Mouse (Mus musculus) cerebellum, adult 2 months (tissue): ENCODE data around the gene Hvcn1. TPM values are rescaled to one million over a fixed set of nuclear protein-coding genes. Genes with fewer than 3 reads are reported as not detected.
"Not testable (repeated sequence)": the region's sequence is repeated elsewhere in the genome, so short reads cannot be mapped to it uniquely, and the experiment has no call there.

Source experiments
- DNase-seq, 2 experiments: peaks; one replicate each; pipeline ENCODE4 v3.0.0; 2021
- H3K27ac ChIP-seq: fragments of 200-500 bp; 2 replicates; pipeline ENCODE4 v1.5.1; 2012; ENCODE audit warnings: low read length, control low read depth, inconsistent platforms; ENCODE audit not compliant: insufficient read depth
- H3K27me3 ChIP-seq: fragments of 200-500 bp; 2 replicates; pipeline ENCODE4 v1.6.1; 2012; ENCODE audit warnings: inconsistent platforms, mild to moderate bottlenecking, low read length, moderate library complexity; ENCODE audit not compliant: control insufficient read depth, insufficient read depth
- H3K4me1 ChIP-seq: fragments of 200-500 bp; 2 replicates; pipeline ENCODE4 v1.6.1; 2011; ENCODE audit warnings: low read length; ENCODE audit not compliant: control insufficient read depth, insufficient read depth
- H3K4me3 ChIP-seq: fragments of 200-500 bp; replicated peaks from 2 replicates; pipeline ENCODE3; 2011; ENCODE audit warnings: mild to moderate bottlenecking, low read depth, low read length, control low read depth; ENCODE audit not compliant: insufficient read depth
- CTCF ChIP-seq: fragments of 200-500 bp; IDR thresholded peaks from 2 replicates; pipeline ENCODE4 v1.5.1; 2011; ENCODE audit warnings: low read depth, mild to moderate bottlenecking, control low read depth, low read length, moderate library complexity, borderline replicate concordance; ENCODE audit not compliant: insufficient read depth
- POLR2A ChIP-seq: fragments of 200-500 bp; IDR thresholded peaks from 2 replicates; pipeline ENCODE4 v1.6.1; 2011; ENCODE audit warnings: low read length, control low read depth, borderline replicate concordance; ENCODE audit not compliant: insufficient read depth
- WGBS: fragments of 180-500 bp; shearing (Covaris S2); methylation state at CpG from one replicate; pipeline ENCODE4 v1.1.7; 2018; 5-methylcytosine and 5-hydroxymethylcytosine counted together
- polyA plus RNA-seq: library from polyadenylated mRNA; depleted of rRNA; stranded (reverse); fragments of >200 nt; gene quantifications from 2 replicates; pipeline ENCODE4 v1.2.3, GENCODE M21; 2012

The Hvcn1 gene
- polyA plus RNA-seq, 1 experiment, result 1.00 TPM

GRCm38 (mm10) chr5:122168344-122169069, 38.1 kb upstream of the Hvcn1 start:
- H3K4me3 ChIP-seq, result no peak overlapping the region
- no peaks in the 10 kb centered on the region for H3K27me3 ChIP-seq
- TF ChIP-seq CTCF (no peak), POLR2A (no peak)
- 37% methylated on average over 14 of the region's 14 CpGs for WGBS
- peaks cover 69% of the 10 kb centered on the region for H3K4me1 ChIP-seq
- no peak for DNase-seq
- H3K27ac ChIP-seq, result no peak overlapping the region

- Histone ChIP-seq H3K4me1 (peaks cover 57% of the 10 kb centered on the region), H3K27me3 (no peaks in the 10 kb centered on the region), H3K27ac (no peak overlapping the region), H3K4me3 (peak overlapping the region; percentile 9)
- no peak for DNase-seq
- TF ChIP-seq POLR2A, result no peak
- TF ChIP-seq CTCF, result no peak
- 74% methylated on average over 8 of the region's 8 CpGs for WGBS
Measured at GRCm38 (mm10) chr5:122171058-122171457, 35.5 kb upstream of the Hvcn1 start.

- H3K27ac ChIP-seq, result no peak overlapping the region
- 29% methylated on average over 2 of the region's 2 CpGs for WGBS
- no peak overlapping the region for H3K4me3 ChIP-seq
- no peaks in the 10 kb centered on the region for H3K27me3 ChIP-seq
- TF ChIP-seq CTCF, result no peak
- TF ChIP-seq POLR2A, result no peak
- H3K4me1 ChIP-seq, result peaks cover 33% of the 10 kb centered on the region
- DNase-seq, result peak in 1 of 2 experiments; percentile 40
Measured at GRCm38 (mm10) chr5:122175402-122175801, 31.2 kb upstream of the Hvcn1 start.

GRCm38 (mm10) chr5:122175961-122176360, 30.6 kb upstream of the Hvcn1 start:
- TF ChIP-seq CTCF, result no peak
- no peak for TF ChIP-seq POLR2A
- 78% methylated on average over 7 of the region's 7 CpGs for WGBS
- Histone ChIP-seq H3K27me3 (no peaks in the 10 kb centered on the region), H3K27ac (no peak overlapping the region), H3K4me1 (peaks cover 31% of the 10 kb centered on the region), H3K4me3 (no peak overlapping the region)
- no peak for DNase-seq

- 0% methylated on average over 1 of the region's 1 CpGs for WGBS
- Histone ChIP-seq H3K27ac (no peak overlapping the region), H3K4me1 (peaks cover 27% of the 10 kb centered on the region), H3K4me3 (no peak overlapping the region), H3K27me3 (no peaks in the 10 kb centered on the region)
- no peak for TF ChIP-seq POLR2A
- TF ChIP-seq CTCF, result peak; percentile 80
- peak; percentile 59 to 60 for DNase-seq
Measured at GRCm38 (mm10) chr5:122176398-122176797, 30.2 kb upstream of the Hvcn1 start.

- 23% methylated on average over 6 of the region's 6 CpGs for WGBS
- Histone ChIP-seq H3K4me3 (no peak overlapping the region), H3K27me3 (no peaks in the 10 kb centered on the region), H3K4me1 (peaks cover 8% of the 10 kb centered on the region), H3K27ac (no peak overlapping the region)
- DNase-seq, result no peak
- TF ChIP-seq POLR2A (no peak), CTCF (no peak)
Measured at GRCm38 (mm10) chr5:122179665-122180064, 26.9 kb upstream of the Hvcn1 start.

- no peak overlapping the region for H3K4me3 ChIP-seq
- H3K27me3 ChIP-seq, result no peaks in the 10 kb centered on the region
- WGBS, result 93% methylated on average over 7 of the region's 7 CpGs
- no peaks in the 10 kb centered on the region for H3K4me1 ChIP-seq
- no peak for TF ChIP-seq CTCF
- TF ChIP-seq POLR2A, result no peak
- DNase-seq, result no peak
- no peak overlapping the region for H3K27ac ChIP-seq
Measured at GRCm38 (mm10) chr5:122184283-122184806, 22.3 kb upstream of the Hvcn1 start.

GRCm38 (mm10) chr5:122184858-122185257, 21.7 kb upstream of the Hvcn1 start:
- H3K4me3 ChIP-seq, H3K27me3 ChIP-seq: not testable (repeated sequence)
- 94% methylated on average over 6 of the region's 6 CpGs for WGBS

More at GRCm38 (mm10) chr5:122184858-122185257, 21.7 kb upstream of the Hvcn1 start:
- H3K4me1 ChIP-seq, DNase-seq, H3K27ac ChIP-seq: not testable (repeated sequence)
